Mouse (Mus musculus): ENCODE measurements at regions not wholly inside any gene's neighbourhood (a gene's known extent, or its start where the extent isn't known, plus 50 kb on each side); places are given as distances from the start of the nearest gene placed in this dataset.

DNA sequence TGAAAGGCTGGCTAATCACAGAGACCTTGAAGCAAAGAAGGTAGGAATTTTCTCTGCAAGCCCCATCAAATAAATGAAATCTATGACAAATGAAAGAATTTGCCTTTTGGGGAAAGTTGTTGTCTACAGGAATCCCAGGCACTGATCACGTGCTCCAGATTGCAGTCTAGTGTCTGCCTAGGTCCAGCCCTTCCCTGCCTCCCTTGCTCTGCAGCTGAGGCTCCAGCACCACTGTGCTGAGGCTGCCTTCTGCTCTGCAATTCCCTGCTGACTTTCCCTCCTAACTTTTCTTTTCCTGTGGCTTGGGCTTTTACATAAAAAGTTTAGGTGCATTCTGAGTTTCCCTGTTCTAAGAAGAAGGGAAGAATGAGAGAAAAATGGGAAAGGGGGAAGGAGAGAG is 653.6 kb downstream of the Bcl11a start:
- no peak overlapping the region for H3K4me2 ChIP-seq (ENCODE audit: low read length)
- H3K27me3 ChIP-seq (replicated peaks; ENCODE audit: control insufficient read depth, insufficient read depth, low read length) = no peaks in the 10 kb centered on the region
- 19% methylated on average over 1 of the region's 1 CpGs for WGBS
- H3K27ac ChIP-seq (ENCODE audit: low read length) = no peak overlapping the region
- no peaks in the 10 kb centered on the region for H3K9me3 ChIP-seq (ENCODE audit: control insufficient read depth, low read length)
- ATAC-seq = no peak
- no peak overlapping the region for H3K4me3 ChIP-seq (replicated peaks; ENCODE audit: low read length)
- no peak overlapping the region for H3K9ac ChIP-seq (replicated peaks; ENCODE audit: low read depth, low read length)
- no peaks in the 10 kb centered on the region for H3K36me3 ChIP-seq (ENCODE audit: control insufficient read depth, insufficient read depth)
- peaks cover 10% of the 10 kb centered on the region for H3K4me1 ChIP-seq (replicated peaks; ENCODE audit: control insufficient read depth, insufficient read depth, low read length)

DNA sequence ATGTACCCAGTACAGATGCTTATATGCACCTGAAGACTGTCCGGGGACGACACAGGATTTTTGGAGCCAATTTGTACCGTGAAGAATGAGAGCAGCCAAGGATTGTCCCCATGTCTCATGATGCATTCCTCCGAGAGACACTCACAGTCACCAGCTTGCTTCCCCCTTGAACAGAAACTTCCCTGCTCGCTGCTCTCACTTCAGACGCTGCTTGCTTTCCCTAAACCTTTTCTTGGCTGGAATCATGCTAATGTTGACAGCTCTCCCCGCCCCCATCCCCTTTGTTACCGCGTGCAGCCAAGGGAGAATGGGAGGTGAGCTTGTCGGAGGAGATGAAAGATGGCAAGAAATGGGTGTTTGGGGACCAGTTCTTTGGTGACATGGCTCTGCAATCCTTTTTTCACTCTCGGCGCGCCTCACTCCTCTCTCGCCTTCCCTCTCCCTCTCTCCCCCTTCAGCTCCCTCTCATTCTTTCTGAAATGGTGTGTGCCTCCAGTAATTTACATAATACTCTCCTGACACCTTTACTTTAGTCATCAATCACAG is 661.9 kb downstream of the Bcl11a start:
- Histone ChIP-seq H3K9me3 (ENCODE audit: control insufficient read depth, low read length) (no peaks in the 10 kb centered on the region), H3K27me3 (replicated peaks; ENCODE audit: control insufficient read depth, insufficient read depth, low read length) (no peaks in the 10 kb centered on the region), H3K4me3 (replicated peaks; ENCODE audit: low read length) (peak overlapping the region; percentile 31), H3K4me1 (replicated peaks; ENCODE audit: control insufficient read depth, insufficient read depth, low read length) (peaks cover 16% of the 10 kb centered on the region), H3K4me2 (ENCODE audit: low read length) (peak overlapping the region; percentile 45), H3K36me3 (ENCODE audit: control insufficient read depth, insufficient read depth) (no peaks in the 10 kb centered on the region), H3K9ac (replicated peaks; ENCODE audit: low read depth, low read length) (peak overlapping the region; percentile 49), H3K27ac (ENCODE audit: low read length) (peak overlapping the region; percentile 79)
- WGBS = 2% methylated on average over 14 of the region's 14 CpGs
- ATAC-seq = peak; percentile 75

DNA sequence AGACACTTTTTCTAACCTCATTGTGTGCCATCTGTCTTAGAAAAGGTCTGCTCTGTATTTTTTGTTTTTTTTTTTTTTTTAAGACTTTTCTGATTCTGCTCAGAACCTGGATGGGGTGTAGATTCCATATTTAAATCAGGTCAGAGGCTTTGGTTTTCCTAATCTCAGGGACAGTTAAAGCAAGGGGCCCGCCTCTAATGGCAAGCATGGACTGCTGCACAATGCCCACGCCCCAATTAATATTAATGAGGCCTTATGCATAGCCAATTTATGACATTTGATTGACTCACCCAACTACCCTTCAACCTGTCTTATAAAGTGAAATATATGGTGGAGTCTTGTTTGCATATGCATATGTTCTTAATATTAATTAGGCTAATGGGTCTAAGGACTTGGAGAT is 662.6 kb downstream of the Bcl11a start:
- no peak overlapping the region for H3K9ac ChIP-seq (replicated peaks; ENCODE audit: low read depth, low read length)
- WGBS = 15% methylated on average over 2 of the region's 2 CpGs
- peak; percentile 14; the same call in 1 of the 2 replicates for ATAC-seq
- no peak overlapping the region for H3K4me2 ChIP-seq (ENCODE audit: low read length)
- H3K27ac ChIP-seq (ENCODE audit: low read length) = peak overlapping the region; percentile 81
- H3K4me3 ChIP-seq (replicated peaks; ENCODE audit: low read length) = no peak overlapping the region
- H3K9me3 ChIP-seq (ENCODE audit: control insufficient read depth, low read length) = no peaks in the 10 kb centered on the region
- peaks cover 16% of the 10 kb centered on the region for H3K4me1 ChIP-seq (replicated peaks; ENCODE audit: control insufficient read depth, insufficient read depth, low read length)
- no peaks in the 10 kb centered on the region for H3K36me3 ChIP-seq (ENCODE audit: control insufficient read depth, insufficient read depth)
- H3K27me3 ChIP-seq (replicated peaks; ENCODE audit: control insufficient read depth, insufficient read depth, low read length) = no peaks in the 10 kb centered on the region

GRCm38 (mm10) chr11:24742561-24742960 is 664.7 kb downstream of the Bcl11a start:
- WGBS = 18% methylated on average over 8 of the region's 8 CpGs
- Histone ChIP-seq H3K36me3 (ENCODE audit: control insufficient read depth, insufficient read depth) (no peaks in the 10 kb centered on the region), H3K4me3 (replicated peaks; ENCODE audit: low read length) (no peak overlapping the region), H3K4me2 (ENCODE audit: low read length) (peak overlapping the region; percentile 34; the same call in 1 of the 2 replicates), H3K9ac (replicated peaks; ENCODE audit: low read depth, low read length) (no peak overlapping the region), H3K9me3 (ENCODE audit: control insufficient read depth, low read length) (no peaks in the 10 kb centered on the region), H3K27ac (ENCODE audit: low read length) (peak overlapping the region; percentile 76), H3K27me3 (replicated peaks; ENCODE audit: control insufficient read depth, insufficient read depth, low read length) (no peaks in the 10 kb centered on the region), H3K4me1 (replicated peaks; ENCODE audit: control insufficient read depth, insufficient read depth, low read length) (peaks cover 16% of the 10 kb centered on the region)
- ATAC-seq = peak; percentile 66

GRCm38 (mm10) chr11:24743439-24743838 is 665.6 kb downstream of the Bcl11a start:
- no peak overlapping the region for H3K9ac ChIP-seq (replicated peaks; ENCODE audit: low read depth, low read length)
- peaks cover 16% of the 10 kb centered on the region for H3K4me1 ChIP-seq (replicated peaks; ENCODE audit: control insufficient read depth, insufficient read depth, low read length)
- no peak for ATAC-seq
- no peaks in the 10 kb centered on the region for H3K9me3 ChIP-seq (ENCODE audit: control insufficient read depth, low read length)
- H3K4me3 ChIP-seq (replicated peaks; ENCODE audit: low read length) = no peak overlapping the region
- no peak overlapping the region for H3K4me2 ChIP-seq (ENCODE audit: low read length)
- WGBS = 62% methylated on average over 1 of the region's 1 CpGs
- H3K27ac ChIP-seq (ENCODE audit: low read length) = 0 out of 2 replicates have a peak overlapping the region, but pooled peaks have one; percentile 13
- H3K27me3 ChIP-seq (replicated peaks; ENCODE audit: control insufficient read depth, insufficient read depth, low read length) = no peaks in the 10 kb centered on the region
- no peaks in the 10 kb centered on the region for H3K36me3 ChIP-seq (ENCODE audit: control insufficient read depth, insufficient read depth)

- H3K27ac ChIP-seq (ENCODE audit: low read length) = no peak overlapping the region
- no peak for ATAC-seq
- no peak overlapping the region for H3K9ac ChIP-seq (replicated peaks; ENCODE audit: low read depth, low read length)
- H3K4me2 ChIP-seq (ENCODE audit: low read length) = no peak overlapping the region
- no peaks in the 10 kb centered on the region for H3K27me3 ChIP-seq (replicated peaks; ENCODE audit: control insufficient read depth, insufficient read depth, low read length)
- peaks cover 8% of the 10 kb centered on the region for H3K4me1 ChIP-seq (replicated peaks; ENCODE audit: control insufficient read depth, insufficient read depth, low read length)
- H3K36me3 ChIP-seq (ENCODE audit: control insufficient read depth, insufficient read depth) = no peaks in the 10 kb centered on the region
- no peaks in the 10 kb centered on the region for H3K9me3 ChIP-seq (ENCODE audit: control insufficient read depth, low read length)
- WGBS = 87% methylated on average over 4 of the region's 4 CpGs
- no peak overlapping the region for H3K4me3 ChIP-seq (replicated peaks; ENCODE audit: low read length)
These were observed 668.0 kb downstream of the Bcl11a start for GRCm38 (mm10) chr11:24745841-24746240.

- H3K27me3 ChIP-seq (replicated peaks; ENCODE audit: control insufficient read depth, insufficient read depth, low read length) = no peaks in the 10 kb centered on the region
- no peak overlapping the region for H3K9ac ChIP-seq (replicated peaks; ENCODE audit: low read depth, low read length)
- no peak overlapping the region for H3K4me3 ChIP-seq (replicated peaks; ENCODE audit: low read length)
- no peaks in the 10 kb centered on the region for H3K36me3 ChIP-seq (ENCODE audit: control insufficient read depth, insufficient read depth)
- peaks cover 2% of the 10 kb centered on the region for H3K4me1 ChIP-seq (replicated peaks; ENCODE audit: control insufficient read depth, insufficient read depth, low read length)
- ATAC-seq = no peak
- 52% methylated on average over 7 of the region's 7 CpGs for WGBS
- no peak overlapping the region for H3K27ac ChIP-seq (ENCODE audit: low read length)
- H3K9me3 ChIP-seq (ENCODE audit: control insufficient read depth, low read length) = no peaks in the 10 kb centered on the region
- H3K4me2 ChIP-seq (ENCODE audit: low read length) = no peak overlapping the region
These were observed 672.4 kb downstream of the Bcl11a start for GRCm38 (mm10) chr11:24750144-24750779.

DNA sequence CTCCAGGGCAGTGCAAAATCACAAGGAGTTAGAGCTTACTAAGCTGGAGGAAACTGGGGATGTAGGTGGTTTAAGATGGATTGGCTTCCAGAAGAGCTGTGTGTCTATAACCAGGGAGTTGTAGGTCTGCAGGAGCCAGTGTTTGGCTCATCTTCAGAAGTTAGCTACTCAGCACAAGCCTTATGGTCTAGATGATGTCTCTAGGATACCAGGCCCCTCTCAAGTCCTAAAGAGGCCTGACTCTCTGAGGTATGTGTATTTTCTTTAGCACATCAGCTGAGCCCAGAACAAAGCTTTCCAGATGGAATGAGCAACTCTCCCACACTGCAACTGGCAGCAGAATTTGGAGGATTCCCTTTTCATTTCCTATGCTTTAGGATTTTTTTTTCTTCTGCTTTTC is 680.3 kb downstream of the Bcl11a start:
- H3K4me2 ChIP-seq (ENCODE audit: low read length) = no peak overlapping the region
- H3K9me3 ChIP-seq (ENCODE audit: control insufficient read depth, low read length) = no peaks in the 10 kb centered on the region
- ATAC-seq = no peak
- H3K4me1 ChIP-seq (replicated peaks; ENCODE audit: control insufficient read depth, insufficient read depth, low read length) = no peaks in the 10 kb centered on the region
- H3K27me3 ChIP-seq (replicated peaks; ENCODE audit: control insufficient read depth, insufficient read depth, low read length) = no peaks in the 10 kb centered on the region
- H3K36me3 ChIP-seq (ENCODE audit: control insufficient read depth, insufficient read depth) = no peaks in the 10 kb centered on the region
- H3K9ac ChIP-seq (replicated peaks; ENCODE audit: low read depth, low read length) = no peak overlapping the region
- no peak overlapping the region for H3K4me3 ChIP-seq (replicated peaks; ENCODE audit: low read length)
- no peak overlapping the region for H3K27ac ChIP-seq (ENCODE audit: low read length)

DNA sequence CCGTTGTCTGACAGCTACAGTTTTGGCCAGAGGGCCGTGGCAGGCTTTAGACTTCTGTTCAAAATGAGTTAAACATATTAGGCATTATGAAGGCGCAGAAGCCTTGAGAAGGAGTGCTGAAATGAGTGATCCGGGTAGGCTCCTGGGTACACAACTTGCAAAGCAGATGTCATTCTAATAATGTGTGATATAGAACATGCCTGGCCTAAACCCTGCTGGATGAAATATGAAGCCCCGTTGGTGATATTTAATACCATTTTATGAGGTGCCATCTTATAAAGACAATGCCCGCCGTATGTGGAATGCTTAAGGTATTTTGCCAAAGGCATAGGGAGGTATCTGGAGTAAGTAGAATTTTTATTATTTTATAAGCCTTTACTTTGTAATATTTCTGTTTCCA is 705.6 kb downstream of the Bcl11a start:
- 79% methylated on average over 7 of the region's 7 CpGs for WGBS
- ATAC-seq = no peak

More for the DNA sequence above, 705.6 kb downstream of the Bcl11a start:
- H3K4me1 ChIP-seq (replicated peaks; ENCODE audit: control insufficient read depth, insufficient read depth, low read length) = no peaks in the 10 kb centered on the region
- no peak overlapping the region for H3K27ac ChIP-seq (ENCODE audit: low read length)
- no peak overlapping the region for H3K4me2 ChIP-seq (ENCODE audit: low read length)
- H3K36me3 ChIP-seq (ENCODE audit: control insufficient read depth, insufficient read depth) = no peaks in the 10 kb centered on the region
- H3K27me3 ChIP-seq (replicated peaks; ENCODE audit: control insufficient read depth, insufficient read depth, low read length) = no peaks in the 10 kb centered on the region
- no peak overlapping the region for H3K4me3 ChIP-seq (replicated peaks; ENCODE audit: low read length)
- 0 out of 2 replicates have a peak, but pooled peaks cover 3% of the 10 kb centered on the region for H3K9me3 ChIP-seq (ENCODE audit: control insufficient read depth, low read length)
- no peak overlapping the region for H3K9ac ChIP-seq (replicated peaks; ENCODE audit: low read depth, low read length)
